Mouse (Mus musculus) bone marrow macrophage, adult 2 months (primary cell): Measurements from ENCODE around the gene Ryr3.

ENCODE experiments used
- CTCF ChIP-seq: IDR thresholded peaks from 2 replicates; pipeline ENCODE4 v1.5.1; 2012; ENCODE audit warnings: low read depth, mild to moderate bottlenecking, low read length, moderate library complexity
- POLR2A ChIP-seq: IDR thresholded peaks from 2 replicates; pipeline ENCODE4 v1.6.1; 2012; ENCODE audit warnings: mild to moderate bottlenecking, low read depth, low read length, borderline replicate concordance

DNA sequence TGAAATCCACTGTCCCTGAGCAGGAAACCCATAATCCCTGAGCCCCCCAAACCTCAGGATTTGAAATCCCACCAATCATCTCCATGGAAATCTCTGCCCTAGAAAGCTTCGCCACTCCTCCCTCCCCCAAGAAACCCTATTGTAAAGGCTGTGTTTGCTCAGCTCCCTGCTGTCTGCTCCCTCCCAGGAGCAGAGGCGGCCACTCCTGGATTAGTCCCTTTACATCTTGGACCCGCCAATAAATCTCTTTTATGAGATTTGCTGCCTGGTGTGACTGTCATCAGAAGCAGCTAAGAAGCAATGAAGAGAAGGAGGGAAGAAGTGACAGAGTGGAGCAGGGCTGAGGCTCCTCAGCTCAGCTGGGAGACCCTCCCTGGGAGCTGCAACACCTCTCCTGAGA, 599.7 kb downstream of the Ryr3 start:
- TF ChIP-seq CTCF (no peak), POLR2A (no peak)
